Mouse (Mus musculus): ENCODE measurements around the gene Bach2. TPM values are rescaled to one million over a fixed set of nuclear protein-coding genes. Genes with fewer than 3 reads are reported as not detected.

The Bach2 gene
- polyA plus RNA-seq, 1 experiment from 2014 or later: 7.7 TPM

DNA sequence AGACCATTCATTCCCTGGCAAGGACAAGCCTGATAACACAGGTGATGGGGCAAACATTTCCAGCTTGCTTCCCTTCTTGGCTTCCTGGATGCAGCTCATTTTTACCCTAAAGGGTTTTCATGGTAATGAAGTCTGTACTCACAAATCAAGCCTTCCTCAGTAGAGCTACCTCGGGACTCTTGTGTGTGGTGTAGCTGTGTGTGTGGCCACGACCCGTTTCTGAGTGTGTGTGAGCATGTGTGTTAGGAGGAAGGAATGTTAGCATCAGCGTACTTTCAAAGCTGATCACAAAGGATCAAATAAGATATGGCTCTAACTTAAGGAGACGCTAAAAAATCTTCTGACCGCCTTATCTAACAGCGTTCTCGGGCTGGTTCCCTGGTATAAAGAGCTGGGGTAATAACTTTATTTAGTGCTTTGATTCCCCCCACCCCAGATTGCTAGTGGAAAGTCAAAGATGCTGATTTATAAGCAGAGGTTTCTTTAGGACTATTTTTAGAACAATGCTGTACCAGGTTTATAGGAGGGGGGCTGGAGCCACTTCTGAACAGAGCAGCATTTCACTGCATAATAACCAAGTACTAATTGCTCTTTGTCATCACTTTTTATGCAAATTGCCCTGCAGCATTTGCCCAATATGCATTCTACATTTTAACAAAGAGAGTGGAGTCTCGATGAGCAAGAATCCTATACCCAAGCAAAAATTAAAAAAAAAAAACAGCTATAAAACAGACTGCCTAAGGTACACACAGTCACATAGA lies 28.0 kb upstream of the Bach2 start:
- no peak for DNase-seq (ENCODE audit: low spot score)
- H3K4me3 ChIP-seq: no peak overlapping the region
- H3K27ac ChIP-seq (replicated peaks): no peak overlapping the region

GRCm38 (mm10) chr4:32212593-32212992 lies 26.0 kb upstream of the Bach2 start:
- DNase-seq (ENCODE audit: low spot score): no peak
- Histone ChIP-seq H3K36me3 (no peaks in the 10 kb centered on the region), H3K27me3 (ENCODE audit: low read depth, poor library complexity, severe bottlenecking) (peaks cover 12% of the 10 kb centered on the region), H3K4me3 (no peak overlapping the region), H3K9me3 (replicated peaks) (no peaks in the 10 kb centered on the region), H3K4me1 (peaks cover 7% of the 10 kb centered on the region; the same call in 1 of the 2 replicates), H3K27ac (replicated peaks) (no peak overlapping the region)

More for the DNA sequence above, 28.0 kb upstream of the Bach2 start:
- H3K27me3 ChIP-seq (ENCODE audit: low read depth, poor library complexity, severe bottlenecking): no peaks in the 10 kb centered on the region
- 91% methylated on average over 9 of the region's 9 CpGs for WGBS
- H3K4me1 ChIP-seq: 0 out of 2 replicates have a peak, but pooled peaks cover 3% of the 10 kb centered on the region
- H3K36me3 ChIP-seq: no peaks in the 10 kb centered on the region
- H3K9me3 ChIP-seq (replicated peaks): no peaks in the 10 kb centered on the region

- H3K36me3 ChIP-seq: no peaks in the 10 kb centered on the region
- H3K9me3 ChIP-seq (replicated peaks): no peaks in the 10 kb centered on the region
- no peak for DNase-seq (ENCODE audit: low spot score)
- H3K27ac ChIP-seq (replicated peaks): no peak overlapping the region
- H3K4me3 ChIP-seq: no peak overlapping the region
- H3K27me3 ChIP-seq (ENCODE audit: low read depth, poor library complexity, severe bottlenecking): peaks cover 24% of the 10 kb centered on the region
- WGBS: 90% methylated on average over 4 of the region's 4 CpGs
- H3K4me1 ChIP-seq: peaks cover 27% of the 10 kb centered on the region
These were observed 22.1 kb upstream of the Bach2 start for GRCm38 (mm10) chr4:32216466-32216865.

GRCm38 (mm10) chr4:32217016-32217415 lies 21.6 kb upstream of the Bach2 start:
- Histone ChIP-seq H3K27me3 (ENCODE audit: low read depth, poor library complexity, severe bottlenecking) (peaks cover 29% of the 10 kb centered on the region), H3K27ac (replicated peaks) (no peak overlapping the region), H3K4me3 (no peak overlapping the region), H3K9me3 (replicated peaks) (no peaks in the 10 kb centered on the region), H3K36me3 (no peaks in the 10 kb centered on the region), H3K4me1 (peaks cover 27% of the 10 kb centered on the region)
- WGBS: 88% methylated on average over 3 of the region's 3 CpGs
- DNase-seq (ENCODE audit: low spot score): no peak

DNA sequence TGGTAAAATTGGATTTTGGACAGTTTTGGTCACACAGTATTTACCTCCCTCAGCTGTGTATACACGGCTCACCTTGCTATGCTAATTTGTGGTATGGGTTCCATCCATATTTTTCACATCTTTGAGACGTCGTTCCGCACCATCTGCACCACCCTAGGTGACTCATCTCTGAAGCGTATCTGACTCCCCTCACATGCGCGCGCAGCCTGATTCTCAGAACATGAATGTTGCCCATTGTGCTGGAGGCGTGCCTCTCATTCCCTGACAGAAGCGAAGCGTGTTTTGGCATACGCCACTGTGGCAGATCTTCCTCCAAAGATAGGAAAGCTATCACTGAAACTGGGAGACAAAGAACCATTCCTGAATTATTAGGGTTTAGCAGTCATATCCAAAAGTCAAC lies 21.0 kb upstream of the Bach2 start:
- Histone ChIP-seq H3K36me3 (no peaks in the 10 kb centered on the region), H3K27ac (replicated peaks) (no peak overlapping the region), H3K27me3 (ENCODE audit: low read depth, poor library complexity, severe bottlenecking) (peaks cover 35% of the 10 kb centered on the region), H3K9me3 (replicated peaks) (no peaks in the 10 kb centered on the region), H3K4me3 (no peak overlapping the region), H3K4me1 (peaks cover 27% of the 10 kb centered on the region)
- 92% methylated on average over 12 of the region's 12 CpGs for WGBS
- DNase-seq (ENCODE audit: low spot score): no peak

GRCm38 (mm10) chr4:32218371-32218770 lies 20.2 kb upstream of the Bach2 start:
- Histone ChIP-seq H3K36me3 (no peaks in the 10 kb centered on the region), H3K4me3 (no peak overlapping the region), H3K4me1 (peaks cover 27% of the 10 kb centered on the region), H3K27me3 (ENCODE audit: low read depth, poor library complexity, severe bottlenecking) (peaks cover 38% of the 10 kb centered on the region), H3K9me3 (replicated peaks) (no peaks in the 10 kb centered on the region), H3K27ac (replicated peaks) (no peak overlapping the region)
- no peak for DNase-seq (ENCODE audit: low spot score)
- 87% methylated on average over 4 of the region's 4 CpGs for WGBS

DNA sequence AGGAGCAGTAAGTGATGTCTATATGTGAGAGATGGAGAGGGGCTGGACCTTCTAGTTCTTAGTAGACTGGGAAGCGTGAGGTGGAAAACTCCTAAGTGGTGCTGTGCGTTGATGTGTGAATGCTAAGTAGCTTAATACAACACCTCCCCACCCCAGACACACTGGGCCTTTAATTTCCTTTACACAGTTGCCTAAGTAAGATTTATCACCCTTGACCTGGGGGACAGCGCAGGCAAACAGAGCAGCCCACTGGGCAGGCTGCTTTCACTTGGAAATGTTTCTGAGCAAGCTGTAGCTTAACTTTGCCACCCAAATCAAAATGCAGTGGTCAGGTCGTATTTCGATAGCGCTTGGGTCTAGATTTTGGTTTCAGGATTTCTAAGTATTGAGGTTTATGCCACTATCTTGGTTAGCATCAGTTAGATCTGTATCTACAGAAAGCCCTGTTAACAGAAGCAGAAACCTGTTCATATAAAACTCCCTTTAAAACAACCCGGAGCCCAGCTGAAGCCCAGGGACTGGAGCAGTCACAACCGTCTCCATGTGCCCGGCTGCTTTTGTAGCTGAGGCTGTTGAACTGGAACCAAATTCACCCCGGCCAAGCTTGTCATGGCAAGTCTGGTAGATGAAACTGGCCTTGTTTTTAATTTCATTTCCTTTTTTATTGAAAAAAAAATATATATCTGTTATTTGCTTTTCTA lies 19.0 kb upstream of the Bach2 start:
- Histone ChIP-seq H3K27ac (replicated peaks) (0 out of 2 replicates have a peak overlapping the region, but pooled peaks have one; percentile 50), H3K4me1 (peaks cover 27% of the 10 kb centered on the region), H3K36me3 (no peaks in the 10 kb centered on the region), H3K27me3 (ENCODE audit: low read depth, poor library complexity, severe bottlenecking) (peaks cover 38% of the 10 kb centered on the region), H3K4me3 (no peak overlapping the region), H3K9me3 (replicated peaks) (no peaks in the 10 kb centered on the region)
- 39% methylated on average over 10 of the region's 10 CpGs for WGBS
- peak; percentile 27 for DNase-seq (ENCODE audit: low spot score)

DNA sequence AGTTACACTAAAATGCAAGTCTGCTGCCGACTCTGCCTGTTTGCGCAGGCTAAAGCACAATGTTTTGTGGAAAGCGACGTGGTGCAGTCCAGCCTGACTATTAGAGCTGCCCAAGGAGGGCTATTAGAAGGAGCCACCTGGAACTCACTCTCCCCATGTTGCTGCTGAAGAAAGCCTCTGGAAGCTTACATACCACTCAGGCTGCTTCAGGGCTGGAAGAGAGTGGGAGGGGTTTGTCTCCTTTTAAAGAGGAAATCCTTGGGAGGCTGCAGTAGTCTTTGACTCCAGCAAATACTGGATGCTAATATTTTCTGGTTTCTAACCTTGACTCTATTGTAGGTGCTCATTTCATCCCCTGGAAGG lies 18.5 kb upstream of the Bach2 start:
- no peaks in the 10 kb centered on the region for H3K36me3 ChIP-seq
- peaks cover 38% of the 10 kb centered on the region for H3K27me3 ChIP-seq (ENCODE audit: low read depth, poor library complexity, severe bottlenecking)
- H3K27ac ChIP-seq (replicated peaks): no peak overlapping the region
- no peaks in the 10 kb centered on the region for H3K9me3 ChIP-seq (replicated peaks)
- no peak overlapping the region for H3K4me3 ChIP-seq
- no peak for DNase-seq (ENCODE audit: low spot score)
- WGBS: 68% methylated on average over 4 of the region's 4 CpGs
- peaks cover 26% of the 10 kb centered on the region for H3K4me1 ChIP-seq

DNA sequence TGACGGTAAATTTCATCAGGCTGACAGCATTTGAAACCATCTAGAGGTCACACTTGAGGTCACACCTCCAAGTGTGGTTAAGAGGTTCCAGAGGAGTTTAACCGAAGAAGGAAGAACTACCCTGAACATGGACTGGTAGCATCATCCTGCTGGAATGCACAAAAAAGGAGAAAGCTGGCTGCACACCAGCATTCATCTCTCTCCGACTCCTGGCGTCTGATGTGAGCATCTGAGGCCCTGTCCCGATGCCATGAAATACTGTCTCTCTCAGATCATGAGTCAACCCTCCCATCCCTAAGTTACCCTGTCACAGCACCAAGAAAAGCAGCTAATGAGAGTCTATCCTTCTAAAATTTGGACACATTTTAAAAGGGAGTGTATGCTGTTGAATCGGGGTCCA lies 17.6 kb upstream of the Bach2 start:
- Histone ChIP-seq H3K27ac (replicated peaks) (no peak overlapping the region), H3K36me3 (no peaks in the 10 kb centered on the region), H3K9me3 (replicated peaks) (no peaks in the 10 kb centered on the region), H3K4me1 (peaks cover 22% of the 10 kb centered on the region), H3K4me3 (no peak overlapping the region), H3K27me3 (ENCODE audit: low read depth, poor library complexity, severe bottlenecking) (peaks cover 35% of the 10 kb centered on the region)
- 78% methylated on average over 6 of the region's 6 CpGs for WGBS
- no peak for DNase-seq (ENCODE audit: low spot score)

DNA sequence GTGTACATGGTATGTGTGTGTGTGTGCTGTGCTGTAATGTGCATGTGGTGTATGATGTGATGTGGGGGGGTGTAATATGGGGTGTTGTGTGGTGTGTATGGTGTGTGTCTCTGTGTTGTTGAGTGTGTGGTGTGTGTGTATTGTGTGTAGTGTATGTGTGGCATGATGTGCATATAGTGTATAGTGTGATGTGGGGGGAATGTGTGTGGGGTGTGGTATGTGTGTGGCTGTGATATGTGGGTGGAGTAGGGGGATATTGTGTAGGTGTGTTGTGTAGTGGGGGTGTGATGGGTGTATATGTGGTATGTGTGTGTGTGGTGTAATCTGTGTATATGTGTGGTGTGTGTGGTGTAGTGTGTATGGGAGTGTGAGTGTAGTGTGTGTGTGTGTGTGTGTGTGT lies 15.0 kb upstream of the Bach2 start:
- Histone ChIP-seq H3K27me3 (ENCODE audit: low read depth, poor library complexity, severe bottlenecking) (peaks cover 26% of the 10 kb centered on the region), H3K4me1 (peaks cover 19% of the 10 kb centered on the region), H3K36me3 (no peaks in the 10 kb centered on the region), H3K9me3 (replicated peaks) (no peaks in the 10 kb centered on the region), H3K4me3 (no peak overlapping the region), H3K27ac (replicated peaks) (no peak overlapping the region)
- no peak for DNase-seq (ENCODE audit: low spot score)

DNA sequence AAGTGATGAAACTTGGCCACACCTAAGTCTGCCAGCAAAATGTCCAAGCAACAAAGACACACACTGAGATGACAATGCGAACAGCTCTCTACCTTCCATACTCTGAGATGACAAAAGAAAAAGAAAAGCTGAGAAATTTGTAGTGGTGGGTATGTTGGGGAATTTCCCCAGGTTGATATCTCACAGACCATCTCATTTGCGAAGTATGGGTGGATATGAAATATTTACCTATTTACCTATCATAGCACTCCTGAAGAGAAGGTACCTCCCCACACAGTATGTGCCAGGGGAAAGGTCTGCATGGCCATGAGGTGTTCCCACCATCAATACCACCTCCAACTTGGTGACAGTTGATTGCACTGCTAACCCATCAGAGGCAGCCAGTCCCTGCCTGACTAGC lies 13.4 kb upstream of the Bach2 start:
- Histone ChIP-seq H3K27ac (replicated peaks) (no peak overlapping the region), H3K4me1 (peaks cover 2% of the 10 kb centered on the region), H3K9me3 (replicated peaks) (no peaks in the 10 kb centered on the region), H3K4me3 (no peak overlapping the region), H3K36me3 (no peaks in the 10 kb centered on the region), H3K27me3 (ENCODE audit: low read depth, poor library complexity, severe bottlenecking) (peaks cover 26% of the 10 kb centered on the region)
- 90% methylated on average over 2 of the region's 2 CpGs for WGBS
- no peak for DNase-seq (ENCODE audit: low spot score)

GRCm38 (mm10) chr4:32227970-32228557 lies 10.5 kb upstream of the Bach2 start:
- H3K4me3 ChIP-seq: no peak overlapping the region
- DNase-seq (ENCODE audit: low spot score): no peak
- no peaks in the 10 kb centered on the region for H3K36me3 ChIP-seq
- 75% methylated on average over 8 of the region's 8 CpGs for WGBS
- H3K9me3 ChIP-seq (replicated peaks): no peaks in the 10 kb centered on the region
- H3K27ac ChIP-seq (replicated peaks): no peak overlapping the region
- H3K27me3 ChIP-seq (ENCODE audit: low read depth, poor library complexity, severe bottlenecking): peaks cover 15% of the 10 kb centered on the region
- H3K4me1 ChIP-seq: no peaks in the 10 kb centered on the region

DNA sequence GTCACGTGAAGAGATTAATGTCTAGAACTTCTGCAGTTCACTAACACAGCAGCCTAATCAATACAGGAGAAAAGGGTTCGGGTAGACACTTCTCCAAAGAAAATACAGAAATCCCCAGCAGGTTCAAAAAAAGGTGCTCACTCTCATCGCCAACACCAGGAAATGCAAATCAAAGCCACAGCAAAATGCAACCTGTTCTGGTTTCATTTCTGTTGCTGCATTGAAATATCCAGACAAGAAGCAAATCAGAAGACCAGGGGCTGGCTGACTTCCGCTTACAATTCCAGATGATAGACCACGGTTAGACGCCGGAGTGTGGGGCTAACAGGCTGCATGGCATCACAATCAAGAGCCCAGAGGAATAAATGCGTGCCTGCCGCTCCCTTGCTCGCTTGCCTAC lies 9.3 kb upstream of the Bach2 start:
- 90% methylated on average over 10 of the region's 10 CpGs for WGBS
- Histone ChIP-seq H3K36me3 (no peaks in the 10 kb centered on the region), H3K27ac (replicated peaks) (no peak overlapping the region), H3K4me1 (peaks cover 4% of the 10 kb centered on the region; the same call in 1 of the 2 replicates), H3K27me3 (ENCODE audit: low read depth, poor library complexity, severe bottlenecking) (peaks cover 18% of the 10 kb centered on the region), H3K4me3 (no peak overlapping the region), H3K9me3 (replicated peaks) (no peaks in the 10 kb centered on the region)
- no peak for DNase-seq (ENCODE audit: low spot score)

Data from midbrain, embryonic 10.5 days (tissue).